Mouse (Mus musculus) frontal cortex, adult (tissue): ENCODE measurements around the gene Rad17.

Source experiments
- ATAC-seq: cut with Nextera tagmentation; 2 replicates; pipeline ENCODE4 v1.9.2; 2017; ENCODE audit warnings: mild to moderate bottlenecking, moderate library complexity, mixed read lengths; ENCODE audit not compliant: low TSS enrichment

Gene Rad17

GRCm38 (mm10) chr13:100612903-100613302 lies 37.9 kb downstream of the Rad17 start:
- no peak for ATAC-seq

GRCm38 (mm10) chr13:100612251-100612650 lies 38.6 kb downstream of the Rad17 start:
- no peak for ATAC-seq

- ATAC-seq, result no peak
Observed at GRCm38 (mm10) chr13:100611266-100611665, 39.6 kb downstream of the Rad17 start.

- ATAC-seq, result no peak
Observed at GRCm38 (mm10) chr13:100607756-100608155, 43.1 kb downstream of the Rad17 start.

GRCm38 (mm10) chr13:100605845-100606244 lies 45.0 kb downstream of the Rad17 start:
- ATAC-seq, result no peak

- ATAC-seq, result no peak
Observed at GRCm38 (mm10) chr13:100603738-100604095, 47.1 kb downstream of the Rad17 start.

GRCm38 (mm10) chr13:100603031-100603737 lies 47.7 kb downstream of the Rad17 start:
- ATAC-seq, result no peak

- no peak for ATAC-seq
Observed at GRCm38 (mm10) chr13:100602239-100602902, 48.5 kb downstream of the Rad17 start.

GRCm38 (mm10) chr13:100601034-100601433 lies 49.8 kb downstream of the Rad17 start:
- ATAC-seq, result no peak

- ATAC-seq, result no peak
Observed at GRCm38 (mm10) chr13:100600317-100600716, 50.5 kb downstream of the Rad17 start.

GRCm38 (mm10) chr13:100597284-100597683 lies 53.6 kb downstream of the Rad17 start:
- no peak for ATAC-seq

GRCm38 (mm10) chr13:100595552-100595885 lies 55.3 kb downstream of the Rad17 start:
- no peak for ATAC-seq

GRCm38 (mm10) chr13:100594838-100595551 lies 55.9 kb downstream of the Rad17 start:
- no peak for ATAC-seq

- peak; percentile 64; the same call in 1 of the 2 replicates for ATAC-seq
Observed at GRCm38 (mm10) chr13:100594041-100594792, 56.6 kb downstream of the Rad17 start.

- ATAC-seq, result no peak
Observed at GRCm38 (mm10) chr13:100588646-100589045, 62.2 kb downstream of the Rad17 start.

- ATAC-seq, result no peak
Observed at GRCm38 (mm10) chr13:100582144-100582543, 68.7 kb downstream of the Rad17 start.

- 0 out of 2 replicates have a peak, but pooled peaks have one; percentile 41 for ATAC-seq
Observed at GRCm38 (mm10) chr13:100581701-100582100, 69.2 kb downstream of the Rad17 start.

GRCm38 (mm10) chr13:100579951-100580350 lies 70.9 kb downstream of the Rad17 start:
- no peak for ATAC-seq

- ATAC-seq, result no peak
Observed at GRCm38 (mm10) chr13:100579220-100579619, 71.6 kb downstream of the Rad17 start.

- no peak for ATAC-seq
Observed at GRCm38 (mm10) chr13:100575950-100576349, 74.9 kb downstream of the Rad17 start.

GRCm38 (mm10) chr13:100570713-100571112 lies 80.1 kb downstream of the Rad17 start:
- no peak for ATAC-seq

GRCm38 (mm10) chr13:100568359-100568758 lies 82.5 kb downstream of the Rad17 start:
- ATAC-seq, result no peak
